Comparison of ENCODE assay signal across 10 mouse cellular contexts in genomic region chr14:77783217-77783616, GRCm38 (mm10).
DNase-seq lines count a peak whose midpoint lies in the region; ATAC-seq and TF ChIP-seq lines count a peak whose summit lies in the region.
"Had no signal": no experiment of that assay in that cellular context is flagged by ENCODE, and none has a peak within 500 bp of the region (broad histone marks: within the 10 kb centered on the region; RNA-seq: fewer than 3 reads in every experiment).

No protein-coding gene starts in this region.

- TF ChIP-seq EP300 in stomach, postnatal 0 days (optimal IDR thresholded peaks at IDR 0.05) = no peak

- peak; percentile 26 for TF ChIP-seq CTCF in left cerebral cortex, adult 2 months (IDR thresholded peaks at IDR 0.05)
- peak; percentile 47 for TF ChIP-seq CTCF in stomach, postnatal 0 days (IDR thresholded peaks at IDR 0.05; ENCODE audit: low read depth)

- no peak overlapping the region for H3K4me3 ChIP-seq in left cerebral cortex, adult 2 months
- H3K4me3 ChIP-seq in stomach, postnatal 0 days (ENCODE audit: low read depth, low read length) = no peak overlapping the region
- H3K4me3 ChIP-seq: intestine, embryonic 15.5 days had no signal

- no peak overlapping the region for H3K27ac ChIP-seq in left cerebral cortex, adult 2 months
- no peak overlapping the region for H3K27ac ChIP-seq in stomach, postnatal 0 days (replicated peaks)
- H3K27ac ChIP-seq: intestine, embryonic 15.5 days; macrophage had no signal

- H3K4me2 ChIP-seq in stomach, postnatal 0 days (replicated peaks; ENCODE audit: low read depth) = no peak overlapping the region
- H3K4me2 ChIP-seq: intestine, embryonic 15.5 days had no signal

- no peaks in the 10 kb centered on the region for H3K9me3 ChIP-seq in stomach, postnatal 0 days (ENCODE audit: control insufficient read depth, low read length)
- H3K9me3 ChIP-seq: intestine, embryonic 15.5 days had no signal

- H3K4me1 ChIP-seq in stomach, postnatal 0 days (replicated peaks; ENCODE audit: control insufficient read depth, insufficient read depth) = no peaks in the 10 kb centered on the region
- H3K4me1 ChIP-seq: intestine, embryonic 15.5 days had no signal

- intact Hi-C loops in left cerebral cortex, adult 2 months (cut with DNase I) = no loop called here

- no peaks in the 10 kb centered on the region for H3K27me3 ChIP-seq in stomach, postnatal 0 days (ENCODE audit: control insufficient read depth, insufficient read depth, low read length)
- H3K27me3 ChIP-seq: intestine, embryonic 15.5 days had no signal

- no peaks in the 10 kb centered on the region for H3K36me3 ChIP-seq in stomach, postnatal 0 days (ENCODE audit: control insufficient read depth, insufficient read depth, low read length)
- H3K36me3 ChIP-seq: intestine, embryonic 15.5 days had no signal

- ATAC-seq in stomach, postnatal 0 days (ENCODE audit: low FRiP score, low TSS enrichment) = no peak
- ATAC-seq: intestine, embryonic 15.5 days had no signal

- no peak for DNase-seq in left cerebral cortex, adult 2 months (ENCODE audit: extremely low spot score in 1 of 2, low spot score in 2 of 2)
- DNase-seq in left cerebral cortex, adult 8-10 months (ENCODE audit: low spot score in 2 of 2) = no peak
- peak; percentile 26 for DNase-seq in ES-CJ7 (ENCODE audit: low read depth, low spot score)
- DNase-seq in adrenal gland, postnatal 36 days = peak; percentile 39 to 47
- no peak for DNase-seq in stomach, postnatal 0 days (ENCODE audit: low spot score)
- no peak for DNase-seq in ovary, postnatal 14 days (ENCODE audit: low spot score)
- no peak for DNase-seq in cerebellum, adult 8-10 months
- DNase-seq: cerebellum, adult 11 months had no signal

- no peak overlapping the region for H3K9ac ChIP-seq in stomach, postnatal 0 days (ENCODE audit: low read length)
- H3K9ac ChIP-seq: intestine, embryonic 15.5 days had no signal

Comparison
In these comparisons a context has a peak if more than half of its experiments do, and no peak if none do; other contexts are left out.
1. DNase-seq: peak in ES-CJ7 (single experiment) and adrenal gland, postnatal 36 days (2 of 2); none in left cerebral cortex, adult 2 months (0 of 2), left cerebral cortex, adult 8-10 months (0 of 2), stomach, postnatal 0 days (single experiment), ovary, postnatal 14 days (single experiment) and cerebellum, adult 8-10 months (single experiment).